Mouse (Mus musculus) spleen, adult 2 months (tissue): ENCODE results near the gene Abcc6.

Experiments used
- CTCF ChIP-seq: fragments of 200-500 bp; IDR thresholded peaks from 2 replicates; pipeline ENCODE4 v1.5.1; 2011; ENCODE audit warnings: mild to moderate bottlenecking, inconsistent platforms; ENCODE audit not compliant: insufficient read depth, insufficient read length, insufficient replicate concordance; ENCODE audit errors: extremely low read depth
- POLR2A ChIP-seq: fragments of 200-500 bp; IDR thresholded peaks from 2 replicates; pipeline ENCODE4 v1.6.1; 2011; ENCODE audit warnings: low read depth, low read length, inconsistent platforms

DNA sequence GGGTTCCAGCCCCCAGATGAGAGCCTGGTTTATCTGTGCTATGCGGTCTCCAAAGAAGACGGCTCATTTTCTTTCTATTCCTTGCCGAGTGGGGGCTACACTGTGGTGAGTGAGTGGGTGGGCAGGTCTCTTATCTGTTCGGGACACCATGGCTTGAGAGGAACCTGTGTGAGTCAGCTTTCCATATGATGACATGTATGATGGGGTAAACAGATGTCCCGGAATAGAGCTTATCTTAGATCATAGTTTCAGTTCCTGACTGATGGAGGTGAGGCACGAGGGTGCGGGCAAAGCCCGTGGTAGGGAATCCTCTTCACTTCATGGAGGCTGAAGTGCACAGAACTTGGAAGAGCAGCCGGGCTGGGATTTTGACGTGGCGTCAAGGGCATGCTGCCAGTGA, 15.8 kb upstream of the Abcc6 start:
- TF ChIP-seq CTCF (no peak), POLR2A (no peak)
